Mouse (Mus musculus): ENCODE data around the gene Stard5.

Gene Stard5

GRCm38 (mm10) chr7:83633856-83634255 lies 2.1 kb downstream of the Stard5 start:
- no peak for DNase-seq

- peak; percentile 48 to 69 for DNase-seq
Observed at GRCm38 (mm10) chr7:83635726-83636125, 4.0 kb downstream of the Stard5 start.

- DNase-seq, result peak in 1 of 2 experiments; percentile 62
Observed at GRCm38 (mm10) chr7:83636425-83636824, 4.7 kb downstream of the Stard5 start.

- DNase-seq, result no peak
Observed at GRCm38 (mm10) chr7:83637781-83638583, 6.2 kb downstream of the Stard5 start.

GRCm38 (mm10) chr7:83639084-83639483 lies 7.3 kb downstream of the Stard5 start:
- DNase-seq, result no peak

GRCm38 (mm10) chr7:83640581-83640980 lies 8.8 kb downstream of the Stard5 start:
- DNase-seq, result no peak

GRCm38 (mm10) chr7:83641163-83641562 lies 9.4 kb downstream of the Stard5 start:
- no peak for DNase-seq

- no peak for DNase-seq
Observed at GRCm38 (mm10) chr7:83643581-83643980, 11.8 kb downstream of the Stard5 start.

GRCm38 (mm10) chr7:83644761-83645160 lies 13.0 kb downstream of the Stard5 start:
- DNase-seq, result no peak

- no peak for DNase-seq
Observed at GRCm38 (mm10) chr7:83645476-83645875, 13.7 kb downstream of the Stard5 start.

- DNase-seq, result no peak
Observed at GRCm38 (mm10) chr7:83648807-83649206, 17.0 kb downstream of the Stard5 start.

GRCm38 (mm10) chr7:83650638-83651037 lies 18.9 kb downstream of the Stard5 start:
- DNase-seq, result no peak

- DNase-seq, result no peak
Observed at GRCm38 (mm10) chr7:83652498-83652897, 20.7 kb downstream of the Stard5 start.

- no peak for DNase-seq
Observed at GRCm38 (mm10) chr7:83653605-83654051, 21.9 kb downstream of the Stard5 start.

- no peak for DNase-seq
Observed at GRCm38 (mm10) chr7:83654196-83654595, 22.4 kb downstream of the Stard5 start.

GRCm38 (mm10) chr7:83654938-83655630 lies 23.3 kb downstream of the Stard5 start:
- peak in 1 of 2 experiments; percentile 4 for DNase-seq

GRCm38 (mm10) chr7:83658716-83659115 lies 27.0 kb downstream of the Stard5 start:
- DNase-seq, result no peak

GRCm38 (mm10) chr7:83659159-83660065 lies 27.7 kb downstream of the Stard5 start:
- peak; percentile 73 to 75 for DNase-seq

GRCm38 (mm10) chr7:83660273-83660691 lies 28.5 kb downstream of the Stard5 start:
- DNase-seq, result no peak

- no peak for DNase-seq
Observed at GRCm38 (mm10) chr7:83661031-83661430, 29.3 kb downstream of the Stard5 start.

- DNase-seq, result no peak
Observed at GRCm38 (mm10) chr7:83661763-83662162, 30.0 kb downstream of the Stard5 start.

GRCm38 (mm10) chr7:83662711-83663375 lies 31.1 kb downstream of the Stard5 start:
- peak; percentile 57 to 58 for DNase-seq
